Mouse (Mus musculus) cerebellum, adult 2 months (tissue): ENCODE results near the gene Cpe.

Experiments used
- CTCF ChIP-seq: fragments of 200-500 bp; IDR thresholded peaks from 2 replicates; pipeline ENCODE4 v1.5.1; 2011; ENCODE audit warnings: low read depth, mild to moderate bottlenecking, control low read depth, low read length, moderate library complexity, borderline replicate concordance; ENCODE audit not compliant: insufficient read depth
- POLR2A ChIP-seq: fragments of 200-500 bp; IDR thresholded peaks from 2 replicates; pipeline ENCODE4 v1.6.1; 2011; ENCODE audit warnings: low read length, control low read depth, borderline replicate concordance; ENCODE audit not compliant: insufficient read depth

GRCm38 (mm10) chr8:64646421-64646820, 46.4 kb downstream of the Cpe start:
- no peak for TF ChIP-seq CTCF
- no peak for TF ChIP-seq POLR2A
